Mouse (Mus musculus): ENCODE data around the gene Foxd4.

GRCm38 (mm10) chr19:24902256-24902655, 1.3 kb upstream of the Foxd4 start:
- no peak for TF ChIP-seq MAFK (IDR thresholded peaks at IDR 0.05; ENCODE audit: insufficient replicate concordance, low read length)
- TF ChIP-seq POLR2A (IDR thresholded peaks at IDR 0.05; ENCODE audit: low read depth, low read length): no peak
- no peak for TF ChIP-seq HCFC1 (IDR thresholded peaks at IDR 0.05; ENCODE audit: low read depth, low read length)
- no peak for TF ChIP-seq ZNF384 (IDR thresholded peaks at IDR 0.05; ENCODE audit: low read depth, low read length)
- no peak for TF ChIP-seq MEF2A (IDR thresholded peaks at IDR 0.05; ENCODE audit: borderline replicate concordance, low read depth, low read length)
- no peak for TF ChIP-seq USF1 (IDR thresholded peaks at IDR 0.05; ENCODE audit: low read depth, low read length)
- no peak for TF ChIP-seq SIN3A (IDR thresholded peaks at IDR 0.05; ENCODE audit: low read length)
